Mouse (Mus musculus) liver, adult 2 months (tissue): ENCODE data around the gene Rap1gds1. TPM values are rescaled to one million over a fixed set of nuclear protein-coding genes. Genes with fewer than 3 reads are reported as not detected.

ENCODE experiments used
- DNase-seq: peaks from one replicate; pipeline ENCODE4 v3.0.0-alpha.2; 2011; ENCODE audit warnings: low read depth, low spot score; ENCODE audit errors: extremely low read depth
- H3K27ac ChIP-seq: fragments of 200-500 bp; replicated peaks from 2 replicates; pipeline ENCODE4 v1.5.1; 2012; ENCODE audit warnings: low read depth, mild to moderate bottlenecking, control low read depth, inconsistent platforms, low read length; ENCODE audit not compliant: insufficient read depth
- H3K27me3 ChIP-seq: fragments of 200-500 bp; 2 replicates; pipeline ENCODE4 v1.6.1; 2012; ENCODE audit warnings: mild to moderate bottlenecking, moderate library complexity, low read length, inconsistent platforms; ENCODE audit not compliant: control insufficient read depth, insufficient read depth
- H3K36me3 ChIP-seq: fragments of 200-500 bp; 2 replicates; pipeline ENCODE4 v1.6.1; 2012; ENCODE audit warnings: low read length, inconsistent platforms; ENCODE audit not compliant: control insufficient read depth, insufficient read depth
- H3K4me1 ChIP-seq: fragments of 200-500 bp; 2 replicates; pipeline ENCODE4 v1.6.1; 2011; ENCODE audit warnings: low read length; ENCODE audit not compliant: control insufficient read depth, insufficient read depth
- H3K4me3 ChIP-seq: fragments of 200-500 bp; 2 replicates; pipeline ENCODE4 v1.5.1; 2011; ENCODE audit warnings: low read depth, mild to moderate bottlenecking, control low read depth, low read length, moderate library complexity; ENCODE audit not compliant: insufficient read depth
- H3K79me2 ChIP-seq: fragments of 200-500 bp; 2 replicates; pipeline ENCODE4 v1.6.1; 2012; ENCODE audit warnings: inconsistent platforms, mild to moderate bottlenecking, low read length, moderate library complexity; ENCODE audit not compliant: control insufficient read depth, insufficient read depth
- H3K9ac ChIP-seq: fragments of 200-500 bp; 2 replicates; pipeline ENCODE4 v1.6.1; 2012; ENCODE audit warnings: low read depth, mild to moderate bottlenecking, control low read depth, inconsistent platforms, low read length
- CTCF ChIP-seq: fragments of 200-500 bp; IDR thresholded peaks from 2 replicates; pipeline ENCODE4 v1.5.1; 2011; ENCODE audit warnings: low read depth, low read length, control low read depth
- POLR2A ChIP-seq: fragments of 200-500 bp; IDR thresholded peaks from 2 replicates; pipeline ENCODE4 v1.6.1; 2011; ENCODE audit warnings: low read length, control low read depth; ENCODE audit not compliant: insufficient read depth; ENCODE audit errors: extremely low read depth
- WGBS: fragments of 180-500 bp; shearing (Covaris S2); methylation state at CpG from one replicate; pipeline ENCODE4 v1.1.7; 2018; 5-methylcytosine and 5-hydroxymethylcytosine counted together
- polyA plus RNA-seq: library from polyadenylated mRNA; depleted of rRNA; stranded (reverse); fragments of >200 nt; gene quantifications from 2 replicates; pipeline ENCODE4 v1.2.3, GENCODE M21; 2012
- total RNA-seq: library from RNA; depleted of rRNA; stranded (reverse); fragments of >200 nt; gene quantifications from 2 replicates; pipeline ENCODE4 v1.2.3, GENCODE M21; 2014

Rap1gds1 gene
- total and polyA plus RNA-seq, 2 experiments, result 6.7 to 13.9 TPM

DNA sequence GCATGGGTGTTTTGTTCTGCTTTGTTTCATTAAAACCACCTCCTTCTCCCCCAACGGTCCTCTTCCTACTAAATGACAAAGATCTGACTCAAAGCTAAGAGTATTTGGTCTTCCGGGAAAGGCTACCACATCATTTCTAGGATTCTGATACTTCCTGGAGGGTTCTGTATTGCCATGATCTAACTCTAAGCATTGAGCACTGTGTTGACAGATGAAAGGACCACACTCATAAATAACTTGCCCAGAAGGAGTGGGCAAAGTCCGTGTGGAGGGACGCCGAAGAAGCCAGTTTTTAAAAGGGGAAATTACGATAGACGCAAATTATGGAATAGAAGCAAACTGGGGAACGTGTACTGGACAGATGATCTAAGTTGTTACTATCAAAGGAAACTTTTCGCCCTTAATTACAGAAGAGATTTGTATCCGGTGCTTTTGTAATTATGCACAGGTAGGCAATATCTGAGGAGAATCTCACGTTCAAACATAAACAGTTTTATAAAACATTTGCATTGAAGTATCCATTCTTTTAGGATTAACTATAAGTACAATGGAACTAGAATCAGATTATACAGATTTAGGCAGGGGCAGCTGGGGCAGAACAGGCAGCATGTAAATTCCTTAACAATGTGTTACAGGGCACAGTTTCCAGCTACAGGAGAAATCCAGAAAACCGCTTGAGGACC, 1.1 kb downstream of the Rap1gds1 start:
- Histone ChIP-seq H3K9ac (peak overlapping the region; percentile 99), H3K4me3 (peak overlapping the region; percentile 99), H3K4me1 (peaks cover 5% of the 10 kb centered on the region), H3K27ac (peak overlapping the region; percentile 93), H3K79me2 (peaks cover 9% of the 10 kb centered on the region), H3K27me3 (no peaks in the 10 kb centered on the region), H3K36me3 (no peaks in the 10 kb centered on the region)
- WGBS, result 4% methylated on average over 12 of the region's 12 CpGs
- DNase-seq, result peak; percentile 36
- TF ChIP-seq CTCF, result no peak
- no peak for TF ChIP-seq POLR2A

GRCm38 (mm10) chr3:139069539-139069938, 5.5 kb downstream of the Rap1gds1 start:
- no peak for DNase-seq
- Histone ChIP-seq H3K9ac (no peak overlapping the region), H3K27ac (no peak overlapping the region), H3K4me3 (no peak overlapping the region), H3K4me1 (peaks cover 5% of the 10 kb centered on the region; the same call in 1 of the 2 replicates), H3K27me3 (no peaks in the 10 kb centered on the region), H3K36me3 (no peaks in the 10 kb centered on the region), H3K79me2 (peaks cover 17% of the 10 kb centered on the region)
- no peak for TF ChIP-seq CTCF
- TF ChIP-seq POLR2A, result no peak
- 72% methylated on average over 4 of the region's 4 CpGs for WGBS

- Histone ChIP-seq H3K4me3 (no peak overlapping the region), H3K4me1 (no peaks in the 10 kb centered on the region; the same call in 1 of the 2 replicates), H3K27ac (no peak overlapping the region), H3K9ac (no peak overlapping the region), H3K79me2 (peaks cover 28% of the 10 kb centered on the region; the same call in 1 of the 2 replicates), H3K36me3 (no peaks in the 10 kb centered on the region), H3K27me3 (no peaks in the 10 kb centered on the region)
- TF ChIP-seq POLR2A (no peak), CTCF (no peak)
- 83% methylated on average over 9 of the region's 9 CpGs for WGBS
- DNase-seq, result no peak
These were observed 10.9 kb downstream of the Rap1gds1 start for GRCm38 (mm10) chr3:139064076-139064475.

DNA sequence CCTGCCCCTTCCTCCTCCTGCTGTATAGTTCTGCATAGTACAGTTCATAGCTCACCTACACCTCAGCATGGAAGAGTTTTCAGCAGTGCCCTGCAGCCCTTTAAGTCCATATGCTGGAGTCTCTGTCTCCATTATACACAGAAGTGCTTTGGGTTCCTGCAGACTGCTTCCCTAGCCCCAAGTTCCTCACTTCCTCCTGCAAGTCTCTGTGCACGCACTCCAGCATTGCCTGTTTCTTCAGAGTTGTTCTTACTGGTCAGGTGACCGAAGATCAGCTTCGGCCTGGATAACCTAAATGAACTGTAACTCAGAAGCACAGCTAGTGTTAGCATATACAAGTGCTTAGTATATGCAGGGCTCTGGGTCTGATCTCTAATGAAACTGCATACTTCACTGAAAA, 12.9 kb downstream of the Rap1gds1 start:
- no peak for TF ChIP-seq CTCF
- TF ChIP-seq POLR2A, result no peak
- Histone ChIP-seq H3K9ac (no peak overlapping the region), H3K27me3 (no peaks in the 10 kb centered on the region), H3K79me2 (peaks cover 24% of the 10 kb centered on the region; the same call in 1 of the 2 replicates), H3K36me3 (no peaks in the 10 kb centered on the region), H3K4me1 (no peaks in the 10 kb centered on the region; the same call in 1 of the 2 replicates), H3K4me3 (no peak overlapping the region), H3K27ac (no peak overlapping the region)
- no peak for DNase-seq
- 83% methylated on average over 3 of the region's 3 CpGs for WGBS

DNA sequence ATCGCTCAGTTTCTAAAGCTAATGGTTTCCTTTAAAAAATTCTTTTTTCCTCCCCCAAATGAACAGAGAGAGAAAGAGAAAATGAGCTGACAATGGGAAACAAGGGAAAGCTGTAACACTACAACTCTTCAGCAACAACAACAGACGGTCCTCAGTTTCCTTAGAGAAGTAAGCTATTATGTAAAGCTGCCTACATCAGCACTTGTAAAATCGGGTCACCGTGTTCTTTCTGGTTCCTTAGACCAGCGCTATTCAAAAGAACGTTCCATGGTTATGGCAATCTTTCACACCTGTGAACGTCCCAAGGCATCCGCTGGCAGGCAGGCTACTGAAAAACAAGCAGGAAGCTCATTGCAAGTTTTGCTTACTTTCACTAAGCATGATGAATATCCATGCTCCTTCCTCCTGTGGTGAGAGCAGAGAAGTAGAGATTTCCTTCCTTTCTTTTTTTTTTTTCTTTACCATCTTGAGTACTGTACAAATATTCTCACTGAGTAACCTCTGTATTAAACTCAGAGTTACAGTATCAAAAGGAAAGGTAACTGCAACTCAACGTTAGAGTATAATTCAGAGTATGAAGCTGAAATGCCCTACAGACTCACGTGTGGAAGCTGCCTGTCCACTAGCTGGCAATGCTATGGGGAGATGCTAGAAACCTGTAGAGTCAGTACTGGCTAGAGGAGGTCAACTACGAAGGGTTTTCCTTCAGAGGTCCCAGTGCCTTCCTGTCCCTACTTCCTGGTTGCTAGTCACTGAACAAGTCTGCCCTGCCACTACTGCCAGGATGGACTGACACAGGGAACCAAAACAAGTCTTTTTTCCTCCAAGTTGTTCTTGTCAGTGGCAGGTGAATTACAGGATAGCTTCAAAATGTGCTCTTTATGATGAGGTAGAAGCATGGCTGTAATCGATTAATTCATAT, 26.0 kb downstream of the Rap1gds1 start:
- H3K4me3 ChIP-seq, result no peak overlapping the region
- no peak overlapping the region for H3K27ac ChIP-seq
- H3K36me3 ChIP-seq, result peaks cover 7% of the 10 kb centered on the region; the same call in 1 of the 2 replicates
- TF ChIP-seq CTCF (no peak), POLR2A (no peak)
- 0 out of 2 replicates have a peak, but pooled peaks cover 1% of the 10 kb centered on the region for H3K4me1 ChIP-seq
- DNase-seq, result no peak
- H3K27me3 ChIP-seq, result no peaks in the 10 kb centered on the region
- no peak overlapping the region for H3K9ac ChIP-seq
- 82% methylated on average over 12 of the region's 12 CpGs for WGBS
- H3K79me2 ChIP-seq, result peaks cover 11% of the 10 kb centered on the region
